Mouse (Mus musculus) liver, postnatal 0 days (tissue): ENCODE results near the gene Klra17. TPM values are rescaled to one million over a fixed set of nuclear protein-coding genes. Genes with fewer than 3 reads are reported as not detected.
"Not testable (repeated sequence)": the region's sequence is repeated elsewhere in the genome, so short reads cannot be mapped to it uniquely, and the experiment has no call there.

Experiments used
- ATAC-seq: fragments of 200-750 bp; cut with Nextera tagmentation; 2 replicates; pipeline ENCODE4 v1.8.0; 2017; ENCODE audit warnings: mild to moderate bottlenecking, moderate library complexity
- DNase-seq: peaks from one replicate; pipeline ENCODE4 v3.0.0-alpha.2; 2016
- H3K27ac ChIP-seq: fragments of 300-500 bp; sonication (generic); 2 replicates; pipeline ENCODE4 v1.5.1; 2014; ENCODE audit warnings: antibody characterized with exemption, moderate library complexity, mild to moderate bottlenecking, low read depth
- H3K27me3 ChIP-seq: fragments of 300-500 bp; sonication (generic); 2 replicates; pipeline ENCODE4 v1.6.1; 2014; ENCODE audit warnings: low read length, control low read depth, mixed read lengths; ENCODE audit not compliant: insufficient read depth
- H3K36me3 ChIP-seq: fragments of 300-500 bp; sonication (generic); replicated peaks from 2 replicates; pipeline ENCODE4 v1.6.1; 2014; ENCODE audit warnings: mild to moderate bottlenecking, control low read depth, low read length, moderate library complexity, mixed read lengths; ENCODE audit not compliant: insufficient read depth
- H3K4me1 ChIP-seq: fragments of 300-500 bp; sonication (generic); 2 replicates; pipeline ENCODE4 v1.6.1; 2014; ENCODE audit warnings: antibody characterized with exemption, mild to moderate bottlenecking, control low read depth; ENCODE audit not compliant: insufficient read depth
- H3K4me2 ChIP-seq: fragments of 300-500 bp; sonication (generic); 2 replicates; pipeline ENCODE4 v1.6.1; 2014; ENCODE audit warnings: low read depth, mild to moderate bottlenecking, low read length, moderate library complexity, mixed read lengths
- H3K4me3 ChIP-seq: fragments of 300-500 bp; sonication (generic); 2 replicates; pipeline ENCODE4 v1.5.1; 2014; ENCODE audit warnings: low read depth, low read length
- H3K9ac ChIP-seq: fragments of 300-500 bp; sonication (generic); replicated peaks from 2 replicates; pipeline ENCODE4 v1.6.1; 2014; ENCODE audit warnings: mild to moderate bottlenecking, moderate library complexity
- H3K9me3 ChIP-seq: fragments of 300-500 bp; sonication (generic); 2 replicates; pipeline ENCODE4 v1.6.1; 2016; ENCODE audit warnings: mild to moderate bottlenecking, control low read depth, low read length, mixed read lengths
- CTCF ChIP-seq: sonication (generic); IDR thresholded peaks from 2 replicates; pipeline ENCODE4 v1.5.1; 2016; ENCODE audit warnings: antibody characterized with exemption, low read depth
- EP300 ChIP-seq: IDR thresholded peaks from 2 replicates; pipeline ENCODE4 v1.6.1; 2016; ENCODE audit warnings: antibody characterized with exemption, low read depth, mild to moderate bottlenecking
- WGBS: fragments of 180-500 bp; shearing (Covaris S2); extraction: QIAGEN DNeasy Blood & Tissue Kit; methylation state at CpG from one replicate; pipeline ENCODE4 v1.1.7; 2014; ENCODE audit not compliant: insufficient replicate concordance; 5-methylcytosine and 5-hydroxymethylcytosine counted together
- polyA plus RNA-seq: library from polyadenylated mRNA; unstranded; fragments of >200 nt; fragmentation: Nextera tagmentation; extraction: Ambion mirVana; gene quantifications from 2 replicates; pipeline ENCODE4 v1.2.1, GENCODE M21; 2015

The Klra17 gene
- polyA plus RNA-seq, 1 experiment from 2014 or later: 0.41 TPM

DNA sequence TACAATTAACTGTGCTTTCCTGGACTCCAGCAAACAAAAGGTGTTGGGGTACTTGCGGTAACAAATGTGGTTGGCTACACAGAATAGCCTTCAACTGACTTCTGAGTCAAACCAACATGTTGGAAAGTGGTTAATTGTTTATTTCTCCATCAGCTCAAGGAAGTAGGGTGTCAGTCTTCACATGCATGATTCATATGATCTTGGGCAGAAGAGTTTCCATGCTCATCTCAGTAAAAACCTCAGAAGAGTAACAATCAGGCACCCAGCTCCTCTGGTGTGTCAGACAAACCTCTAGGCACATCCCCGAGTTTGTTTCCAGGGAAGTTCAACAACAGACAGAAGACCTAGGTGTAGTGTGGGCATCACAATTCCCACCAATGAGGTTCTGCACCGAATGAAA lies 58.7 kb downstream of the Klra17 start:
- TF ChIP-seq CTCF (no peak), EP300 (no peak)
- Histone ChIP-seq H3K4me2 (no peak overlapping the region), H3K4me1 (no peaks in the 10 kb centered on the region), H3K27me3 (no peaks in the 10 kb centered on the region), H3K9me3 (no peaks in the 10 kb centered on the region), H3K9ac (no peak overlapping the region), H3K36me3 (no peaks in the 10 kb centered on the region), H3K4me3 (no peak overlapping the region), H3K27ac (no peak overlapping the region)
- DNase-seq (no peak), ATAC-seq (no peak)
- 52% methylated on average over 3 of the region's 3 CpGs for WGBS

DNA sequence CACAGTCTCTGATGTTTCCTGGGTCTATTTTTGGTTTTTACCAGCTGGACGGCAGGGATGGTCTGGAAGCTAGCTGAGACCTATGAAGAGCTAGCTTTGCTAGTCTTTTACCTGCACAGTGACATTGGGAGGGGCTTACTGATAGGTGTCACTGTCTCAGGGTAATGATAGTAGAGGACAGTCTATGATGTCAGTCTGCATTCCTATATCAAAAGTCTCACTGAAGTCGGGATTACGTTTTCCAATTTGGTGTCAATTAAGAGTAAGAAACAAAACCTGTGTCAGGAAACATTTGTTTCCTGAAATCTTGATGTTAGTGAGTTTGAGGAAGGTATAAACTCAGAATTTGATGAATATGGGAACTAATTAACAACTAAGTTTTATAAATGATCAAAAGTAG lies 92.3 kb downstream of the Klra17 start, which contains the start of gene Gm156:
Gm156 (minus strand) TSS at position 101 of the 400 bp plus-strand sequence.
- not testable (repeated sequence) for H3K9ac ChIP-seq, H3K27ac ChIP-seq, H3K4me1 ChIP-seq, DNase-seq, ATAC-seq, H3K27me3 ChIP-seq, H3K4me3 ChIP-seq, H3K36me3 ChIP-seq, H3K4me2 ChIP-seq, H3K9me3 ChIP-seq
- WGBS: 76% methylated on average over 3 of the region's 3 CpGs

Other genes with a start within 250 kb of the Klra17 start
- gene Klrc3, start 233.3 kb downstream of the Klra17 start, polyA plus RNA-seq: not detected in 2 replicates
- 0.14 and 0.27 TPM in 2 replicates for gene Klrc2, start 216.0 kb downstream of the Klra17 start, polyA plus RNA-seq
- 1.2 and 1.8 TPM in 2 replicates for gene Klrc1, start 197.7 kb downstream of the Klra17 start, polyA plus RNA-seq
- gene Klri1, start 159.5 kb downstream of the Klra17 start, polyA plus RNA-seq: not detected in 2 replicates
- gene Klri2, start 136.2 kb downstream of the Klra17 start, polyA plus RNA-seq: 0.07 and 0.13 TPM in 2 replicates
- gene Gm156, start 92.4 kb downstream of the Klra17 start, polyA plus RNA-seq: not detected in 2 replicates
- gene Gm17631, start 14.0 kb downstream of the Klra17 start, polyA plus RNA-seq: not detected in 2 replicates
- 1.3 and 2.1 TPM in 2 replicates for gene Klra5, start 41.0 kb upstream of the Klra17 start, polyA plus RNA-seq
- gene Klra6, start 150.3 kb upstream of the Klra17 start, polyA plus RNA-seq: not detected in 2 replicates
- gene Klra4, start 190.6 kb upstream of the Klra17 start, polyA plus RNA-seq: not detected in 2 replicates